Comparison of ENCODE assay signal across 12 mouse cellular contexts in the genomic region with DNA sequence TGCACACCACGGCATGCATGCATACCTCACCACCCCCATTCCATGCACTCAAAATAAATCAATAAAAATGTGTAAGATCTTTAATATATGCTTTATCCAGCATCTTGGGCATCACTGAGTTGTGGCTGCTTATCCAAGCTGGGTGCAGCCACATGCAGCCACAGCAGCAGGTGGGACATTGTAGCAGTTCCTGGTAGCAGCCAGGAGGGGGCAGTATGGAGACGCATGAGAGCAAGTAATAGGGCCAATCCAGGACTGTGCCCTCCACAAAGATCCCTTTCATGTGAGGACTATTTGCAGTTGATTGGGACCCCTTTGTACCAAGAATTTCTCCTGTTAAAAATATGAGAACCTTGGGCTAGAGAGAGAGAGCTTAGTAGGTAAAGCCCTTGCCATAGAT. TPM values are rescaled to one million over a fixed set of nuclear protein-coding genes. Genes with fewer than 3 reads are reported as not detected.
DNase-seq lines count a peak whose midpoint lies in the region; ATAC-seq and TF ChIP-seq lines count a peak whose summit lies in the region.
"Had no signal": no experiment of that assay in that cellular context is flagged by ENCODE, and none has a peak within 500 bp of the region (broad histone marks: within the 10 kb centered on the region; RNA-seq: fewer than 3 reads in every experiment).

No protein-coding gene starts in this region.

- peak; percentile 74 for TF ChIP-seq CTCF in heart, adult 2 months (IDR thresholded peaks at IDR 0.05)
- TF ChIP-seq CTCF in thymus, adult 2 months (IDR thresholded peaks at IDR 0.05; ENCODE audit: borderline replicate concordance, control insufficient read depth, extremely low read depth, insufficient read depth, low read length, poor library complexity): peak; percentile 69; the same call in 1 of the 2 replicates

- DNase-seq in heart, adult 2 months: no peak
- no peak for DNase-seq in heart, adult 18-20 months
- peak; percentile 50 for DNase-seq in thymus, adult 2 months
- no peak for DNase-seq in thymus, adult 18-20 months
- DNase-seq in c-Kit-positive CD71-positive TER-119-positive erythroid progenitor cells, embryonic 14.5 days (ENCODE audit: low spot score): peak; percentile 58
- peak; percentile 50 for DNase-seq in thymus, postnatal 4 days
- no peak for DNase-seq in limb, embryonic 10.5 days (ENCODE audit: low spot score)

- no peaks in the 10 kb centered on the region for H3K79me2 ChIP-seq in heart, adult 2 months (replicated peaks; ENCODE audit: control insufficient read depth, insufficient read depth, low read length)

- TF ChIP-seq EP300 in heart, adult 2 months (IDR thresholded peaks at IDR 0.05; ENCODE audit: insufficient read depth, low read depth, low read length): no peak

- no peaks in the 10 kb centered on the region for H3K27me3 ChIP-seq in heart, adult 2 months (ENCODE audit: control insufficient read depth, insufficient read depth, low read length)
- H3K27me3 ChIP-seq in thymus, adult 2 months (ENCODE audit: control insufficient read depth, insufficient read depth, low read length): no peaks in the 10 kb centered on the region
- no peaks in the 10 kb centered on the region for H3K27me3 ChIP-seq in limb, embryonic 10.5 days (ENCODE audit: low read depth, poor library complexity, severe bottlenecking)
- H3K27me3 ChIP-seq: liver, embryonic 15.5 days; neural tube, embryonic 15.5 days had no signal

- intact Hi-C loops in heart, adult 2 months (cut with DNase I): no loop called here

- H3K27ac ChIP-seq in heart, adult 2 months: no peak overlapping the region
- H3K27ac ChIP-seq in thymus, adult 2 months (ENCODE audit: control insufficient read depth, insufficient read depth, low read length): no peak overlapping the region
- H3K27ac ChIP-seq in limb, embryonic 10.5 days: no peak overlapping the region
- H3K27ac ChIP-seq: liver, embryonic 15.5 days; neural tube, embryonic 15.5 days had no signal

- H3K4me3 ChIP-seq in heart, adult 2 months: no peak overlapping the region
- no peak overlapping the region for H3K4me3 ChIP-seq in thymus, adult 2 months (ENCODE audit: control insufficient read depth, insufficient read depth, low read length)
- H3K4me3 ChIP-seq in limb, embryonic 10.5 days: no peak overlapping the region
- H3K4me3 ChIP-seq: liver, embryonic 15.5 days; neural tube, embryonic 15.5 days had no signal

- H3K4me1 ChIP-seq in heart, adult 2 months (ENCODE audit: control insufficient read depth, insufficient read depth, low read length): no peaks in the 10 kb centered on the region
- H3K4me1 ChIP-seq in thymus, adult 2 months (replicated peaks; ENCODE audit: control insufficient read depth, insufficient read depth, low read length): no peaks in the 10 kb centered on the region
- H3K4me1 ChIP-seq in limb, embryonic 10.5 days: peaks cover 17% of the 10 kb centered on the region
- H3K4me1 ChIP-seq: liver, embryonic 15.5 days had no signal

- 57% methylated on average over 2 of the region's 2 CpGs for WGBS in heart, adult 2 months
- WGBS in thymus, adult 2 months: 74% methylated on average over 2 of the region's 2 CpGs
- 62% methylated on average over 2 of the region's 2 CpGs for WGBS in limb, embryonic 10.5 days

- no peak overlapping the region for H3K9ac ChIP-seq in heart, adult 2 months (ENCODE audit: low read depth, low read length)
- H3K9ac ChIP-seq: liver, embryonic 15.5 days; neural tube, embryonic 15.5 days had no signal

- H3K9me3 ChIP-seq in limb, embryonic 10.5 days (replicated peaks): no peaks in the 10 kb centered on the region
- H3K9me3 ChIP-seq: liver, embryonic 15.5 days; neural tube, embryonic 15.5 days had no signal

- TF ChIP-seq POLR2A in heart, adult 2 months (IDR thresholded peaks at IDR 0.05; ENCODE audit: insufficient read depth, low read depth, low read length): no peak
- TF ChIP-seq POLR2A in thymus, adult 2 months (IDR thresholded peaks at IDR 0.05; ENCODE audit: control insufficient read depth, extremely low read depth, insufficient read depth, low read length, poor library complexity): no peak

- no peak for ATAC-seq in frontal cortex, adult (ENCODE audit: low TSS enrichment)
- ATAC-seq: forebrain, embryonic 16.5 days; inflammation-experienced regulatory T-cells, adult 6 months had no signal

- H3K36me3 ChIP-seq in heart, adult 2 months (ENCODE audit: control insufficient read depth, insufficient read depth, low read length): no peaks in the 10 kb centered on the region
- H3K36me3 ChIP-seq in thymus, adult 2 months (ENCODE audit: control insufficient read depth, insufficient read depth, low read length): no peaks in the 10 kb centered on the region
- H3K36me3 ChIP-seq in limb, embryonic 10.5 days: 0 out of 2 replicates have a peak, but pooled peaks cover under 1% of the 10 kb centered on the region

RNA-seq across cellular contexts. Expression of gene Ap5z1, which starts 18.8 kb away (rescaled TPM):
- total RNA-seq in heart, adult 2 months (2021): 1 to 10 TPM; 5.4 to 6.4 TPM
- polyA plus RNA-seq in heart, adult 2 months (2012; rRNA removed): 13.0 and 23.6 TPM in 2 replicates
- total RNA-seq in heart, adult 18-20 months (2021): 1 to 10 TPM; 5.0 to 6.0 TPM
- polyA plus RNA-seq in thymus, adult 2 months (2012; rRNA removed): 75.2 and 87.1 TPM in 2 replicates
- 11.2 and 16.2 TPM in 2 replicates for polyA plus RNA-seq in limb, embryonic 10.5 days (2016; fragmentation: Nextera tagmentation; extraction: Ambion mirVana)

RNA-seq across cellular contexts. Expression of gene Papolb, which starts 47.4 kb away (rescaled TPM):
- under 1 TPM in 1 of 2 experiments, not detected in 1; 0.10 TPM for total RNA-seq in heart, adult 2 months (2021)
- polyA plus RNA-seq in heart, adult 2 months (2012; rRNA removed): 0.04 and 0.09 TPM in 2 replicates
- total RNA-seq in heart, adult 18-20 months (2021): under 1 TPM in 1 of 2 experiments, not detected in 1; 0.15 TPM
- 0.04 TPM in 1 of 2 replicates, not detected in the other for polyA plus RNA-seq in thymus, adult 2 months (2012; rRNA removed)
- polyA plus RNA-seq in limb, embryonic 10.5 days (2016; fragmentation: Nextera tagmentation; extraction: Ambion mirVana): 0.06 and 0.16 TPM in 2 replicates
- polyA plus RNA-seq: inflammation-experienced regulatory T-cells, adult 6 months; liver, embryonic 15.5 days had no signal

Comparison
In these comparisons a context has a peak if more than half of its experiments do, and no peak if none do; other contexts are left out.
1. DNase-seq: peak in thymus, adult 2 months (single experiment), c-Kit-positive CD71-positive TER-119-positive erythroid progenitor cells, embryonic 14.5 days (single experiment) and thymus, postnatal 4 days (single experiment); none in heart, adult 2 months (0 of 2), heart, adult 18-20 months (0 of 2), thymus, adult 18-20 months (0 of 2) and limb, embryonic 10.5 days (single experiment).